Mouse (Mus musculus) cerebellum, adult 2 months (tissue): ENCODE data around the gene Armh1. TPM values are rescaled to one million over a fixed set of nuclear protein-coding genes. Genes with fewer than 3 reads are reported as not detected.
A peak's percentile ranks its signal among the peaks of the same experiment; 100 is the strongest.

ENCODE experiments used
- DNase-seq, 2 experiments: peaks; one replicate each; pipeline ENCODE4 v3.0.0; 2021
- H3K27ac ChIP-seq: fragments of 200-500 bp; 2 replicates; pipeline ENCODE4 v1.5.1; 2012; ENCODE audit warnings: low read length, control low read depth, inconsistent platforms; ENCODE audit not compliant: insufficient read depth
- H3K27me3 ChIP-seq: fragments of 200-500 bp; 2 replicates; pipeline ENCODE4 v1.6.1; 2012; ENCODE audit warnings: inconsistent platforms, mild to moderate bottlenecking, low read length, moderate library complexity; ENCODE audit not compliant: control insufficient read depth, insufficient read depth
- H3K4me1 ChIP-seq: fragments of 200-500 bp; 2 replicates; pipeline ENCODE4 v1.6.1; 2011; ENCODE audit warnings: low read length; ENCODE audit not compliant: control insufficient read depth, insufficient read depth
- H3K4me3 ChIP-seq: fragments of 200-500 bp; replicated peaks from 2 replicates; pipeline ENCODE3; 2011; ENCODE audit warnings: mild to moderate bottlenecking, low read depth, low read length, control low read depth; ENCODE audit not compliant: insufficient read depth
- CTCF ChIP-seq: fragments of 200-500 bp; IDR thresholded peaks from 2 replicates; pipeline ENCODE4 v1.5.1; 2011; ENCODE audit warnings: low read depth, mild to moderate bottlenecking, control low read depth, low read length, moderate library complexity, borderline replicate concordance; ENCODE audit not compliant: insufficient read depth
- POLR2A ChIP-seq: fragments of 200-500 bp; IDR thresholded peaks from 2 replicates; pipeline ENCODE4 v1.6.1; 2011; ENCODE audit warnings: low read length, control low read depth, borderline replicate concordance; ENCODE audit not compliant: insufficient read depth
- WGBS: fragments of 180-500 bp; shearing (Covaris S2); methylation state at CpG from one replicate; pipeline ENCODE4 v1.1.7; 2018; 5-methylcytosine and 5-hydroxymethylcytosine counted together
- polyA plus RNA-seq: library from polyadenylated mRNA; depleted of rRNA; stranded (reverse); fragments of >200 nt; gene quantifications from 2 replicates; pipeline ENCODE4 v1.2.3, GENCODE M21; 2012; rRNA removed

The Armh1 gene
- 0.52 and 0.67 TPM in 2 replicates for polyA plus RNA-seq

- Histone ChIP-seq H3K27ac (no peak within 1 kb of the TSS), H3K27me3 (no peaks in the 10 kb centered on the region), H3K4me3 (peak within 1 kb of the TSS; percentile 83), H3K4me1 (0 out of 2 replicates have a peak, but pooled peaks cover 4% of the 10 kb centered on the region)
- WGBS: 2% methylated on average over 36 of the region's 43 CpGs
- DNase-seq: peak; percentile 73 to 76
- no peak for TF ChIP-seq CTCF
- no peak for TF ChIP-seq POLR2A
Measured at GRCm38 (mm10) chr4:117251801-117252316, at the start of gene Armh1, which contains the start of gene Tmem53. Gene Armh1, minus strand, starts transcription at chr4:117252125. Gene Tmem53, plus strand, starts transcription at chr4:117251951.

- H3K27ac ChIP-seq: no peak overlapping the region
- H3K27me3 ChIP-seq: no peaks in the 10 kb centered on the region; the same call in 1 of the 2 replicates
- H3K4me1 ChIP-seq: no peaks in the 10 kb centered on the region
- no peak for DNase-seq
- no peak for TF ChIP-seq POLR2A
- no peak for TF ChIP-seq CTCF
- no peak overlapping the region for H3K4me3 ChIP-seq
- WGBS: 82% methylated on average over 10 of the region's 10 CpGs
Measured at GRCm38 (mm10) chr4:117299921-117300320, 48.0 kb upstream of the Armh1 start.

GRCm38 (mm10) chr4:117297819-117298218, 45.9 kb upstream of the Armh1 start:
- WGBS: 86% methylated on average over 9 of the region's 9 CpGs
- Histone ChIP-seq H3K27ac (no peak overlapping the region), H3K27me3 (no peaks in the 10 kb centered on the region), H3K4me1 (no peaks in the 10 kb centered on the region), H3K4me3 (no peak overlapping the region)
- no peak for TF ChIP-seq CTCF
- no peak for TF ChIP-seq POLR2A
- no peak for DNase-seq

- no peaks in the 10 kb centered on the region for H3K4me1 ChIP-seq
- DNase-seq: no peak
- H3K27ac ChIP-seq: no peak overlapping the region
- TF ChIP-seq CTCF (no peak), POLR2A (no peak)
- 45% methylated on average over 19 of the region's 19 CpGs for WGBS
- H3K27me3 ChIP-seq: no peaks in the 10 kb centered on the region
- no peak overlapping the region for H3K4me3 ChIP-seq
Measured at GRCm38 (mm10) chr4:117296849-117297593, 45.1 kb upstream of the Armh1 start.

- Histone ChIP-seq H3K27me3 (no peaks in the 10 kb centered on the region), H3K4me3 (no peak overlapping the region), H3K27ac (no peak overlapping the region)
Measured at GRCm38 (mm10) chr4:117291696-117292095, 39.8 kb upstream of the Armh1 start.

GRCm38 (mm10) chr4:117288927-117289801, 37.2 kb upstream of the Armh1 start:
- peak; percentile 78 to 85 for DNase-seq
- H3K4me3 ChIP-seq: peak overlapping the region; percentile 60
- peak overlapping the region; percentile 88 for H3K27ac ChIP-seq
- TF ChIP-seq CTCF: no peak
- TF ChIP-seq POLR2A: peak; percentile 34; the same call in 1 of the 2 replicates
- peaks cover 2% of the 10 kb centered on the region; the same call in 1 of the 2 replicates for H3K4me1 ChIP-seq
- under 1% methylated on average over 75 of the region's 80 CpGs for WGBS
- H3K27me3 ChIP-seq: no peaks in the 10 kb centered on the region

More at GRCm38 (mm10) chr4:117291696-117292095, 39.8 kb upstream of the Armh1 start:
- TF ChIP-seq CTCF (no peak), POLR2A (no peak)
- H3K4me1 ChIP-seq: no peaks in the 10 kb centered on the region; the same call in 1 of the 2 replicates
- DNase-seq: no peak
- 81% methylated on average over 2 of the region's 2 CpGs for WGBS

- WGBS: 15% methylated on average over 25 of the region's 25 CpGs
- H3K27me3 ChIP-seq: no peaks in the 10 kb centered on the region
- DNase-seq: no peak
- 0 out of 2 replicates have a peak overlapping the region, but pooled peaks have one; percentile 19 for H3K27ac ChIP-seq
- peaks cover 4% of the 10 kb centered on the region; the same call in 1 of the 2 replicates for H3K4me1 ChIP-seq
- TF ChIP-seq CTCF (no peak), POLR2A (no peak)
- peak overlapping the region; percentile 60 for H3K4me3 ChIP-seq
Measured at GRCm38 (mm10) chr4:117288277-117288926, 36.5 kb upstream of the Armh1 start.
